Mouse (Mus musculus): ENCODE measurements around the gene Fam172a. TPM values are rescaled to one million over a fixed set of nuclear protein-coding genes. Genes with fewer than 3 reads are reported as not detected.

The Fam172a gene
- polyA plus RNA-seq (2014; fragmentation: Illumina TruSeq; extraction: RNeasy Lipid Tissue Mini Kit (QIAGEN cat#74804); ENCODE audit: low read depth, low replicate concordance): 36.8 TPM

DNA sequence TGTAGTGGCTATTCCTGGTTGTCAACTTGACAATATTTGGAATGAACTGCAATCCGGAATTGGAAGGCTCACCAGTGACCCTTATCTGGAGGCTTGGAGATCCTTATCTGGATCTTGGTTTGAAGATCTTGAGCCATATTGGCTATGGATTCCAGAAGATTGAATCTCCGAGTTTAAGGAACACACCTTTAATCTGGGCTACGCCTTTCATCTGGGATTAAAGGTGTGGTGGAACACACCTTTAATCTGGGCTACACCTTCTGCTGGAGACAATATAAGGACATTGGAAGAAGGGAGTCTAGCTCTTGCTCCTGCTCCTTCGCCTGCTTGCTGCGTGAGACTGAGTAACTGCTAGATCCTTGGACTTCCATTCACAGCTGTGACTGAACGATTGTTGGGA lies at the start of gene Fam172a:
Gene Fam172a (plus strand): TSS at position 301 of the 400 bp plus-strand sequence.

GRCm38 (mm10) chr13:78024683-78025294 lies 323.0 kb downstream of the Fam172a start, which contains the start of gene Pou5f2:
Gene Pou5f2, plus strand, starts transcription at chr13:78024902.

DNA sequence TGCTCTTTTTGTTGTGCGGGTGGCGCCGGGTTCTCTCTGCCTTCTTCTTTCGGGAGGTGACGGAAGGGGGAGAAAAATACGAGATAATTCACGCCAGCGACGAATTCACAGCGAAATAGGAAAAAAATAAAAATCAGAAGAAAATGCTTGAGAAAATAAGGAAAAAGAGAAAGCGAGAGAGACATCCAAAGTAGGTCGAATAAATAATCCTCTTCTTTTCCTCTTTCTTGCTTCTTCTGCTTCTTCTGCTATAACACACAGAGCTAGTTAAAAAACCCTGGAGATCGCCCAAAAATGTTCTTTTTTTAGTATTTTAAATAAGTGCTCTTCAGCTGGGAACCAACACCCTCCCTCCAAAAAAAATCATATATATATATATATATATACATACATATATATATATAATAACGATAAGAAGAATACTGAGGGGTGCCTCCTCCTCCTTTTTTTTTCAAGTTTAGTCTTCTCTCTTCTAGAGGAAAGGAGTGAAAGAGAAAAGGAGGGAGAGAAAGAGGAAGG lies 497.9 kb downstream of the Fam172a start, which contains the start of gene Nr2f1:
Gene Nr2f1 (minus strand): TSS at position 116 of the 519 bp plus-strand sequence.

All from sigmoid colon, adult 10 weeks (tissue).